Mouse (Mus musculus) embryonic facial prominence, embryonic 15.5 days (tissue): ENCODE results near the gene Pdzrn3. TPM values are rescaled to one million over a fixed set of nuclear protein-coding genes. Genes with fewer than 3 reads are reported as not detected.

Experiments
- ATAC-seq: fragments of 200-750 bp; cut with Nextera tagmentation; 2 replicates; pipeline ENCODE4 v1.8.0; 2017; ENCODE audit warnings: low read depth, moderate TSS enrichment; ENCODE audit not compliant: insufficient number of reproducible peaks, low FRiP score, low TSS enrichment
- H3K27ac ChIP-seq: fragments of 300-500 bp; sonication (generic); replicated peaks from 2 replicates; pipeline ENCODE4 v1.5.1; 2015; ENCODE audit warnings: mild to moderate bottlenecking, inconsistent platforms
- H3K27me3 ChIP-seq: fragments of 300-500 bp; sonication (generic); 2 replicates; pipeline ENCODE4 v1.6.1; 2015; ENCODE audit warnings: inconsistent platforms
- H3K36me3 ChIP-seq: fragments of 300-500 bp; sonication (generic); 2 replicates; pipeline ENCODE4 v1.6.1; 2015; ENCODE audit warnings: mild to moderate bottlenecking, inconsistent platforms
- H3K4me1 ChIP-seq: fragments of 300-500 bp; sonication (generic); 2 replicates; pipeline ENCODE4 v1.6.1; 2015; ENCODE audit warnings: inconsistent platforms
- H3K4me2 ChIP-seq: fragments of 300-500 bp; sonication (generic); replicated peaks from 2 replicates; pipeline ENCODE4 v1.6.1; 2015; ENCODE audit warnings: mild to moderate bottlenecking, inconsistent platforms
- H3K4me3 ChIP-seq: fragments of 300-500 bp; sonication (generic); replicated peaks from 2 replicates; pipeline ENCODE4 v1.5.1; 2015; ENCODE audit warnings: mild to moderate bottlenecking, inconsistent platforms
- H3K9ac ChIP-seq: fragments of 300-500 bp; sonication (generic); 2 replicates; pipeline ENCODE4 v1.6.1; 2015; ENCODE audit warnings: inconsistent platforms
- H3K9me3 ChIP-seq: fragments of 300-500 bp; sonication (generic); replicated peaks from 2 replicates; pipeline ENCODE4 v1.6.1; 2016; ENCODE audit warnings: inconsistent platforms
- WGBS: fragments of 180-500 bp; shearing (Covaris S2); methylation state at CpG from one replicate; pipeline ENCODE4 v1.1.7; 2015; 5-methylcytosine and 5-hydroxymethylcytosine counted together
- polyA plus RNA-seq: library from polyadenylated mRNA; unstranded; fragments of >200 nt; fragmentation: Nextera tagmentation; extraction: Ambion mirVana; gene quantifications from 2 replicates; pipeline ENCODE4 v1.2.1, GENCODE M21; 2015

Gene Pdzrn3
- polyA plus RNA-seq, 1 experiment from 2014 or later = 17.0 TPM

- no peaks in the 10 kb centered on the region for H3K9me3 ChIP-seq
- WGBS = 63% methylated on average over 8 of the region's 8 CpGs
- H3K36me3 ChIP-seq = 0 out of 2 replicates have a peak, but pooled peaks cover 3% of the 10 kb centered on the region
- H3K4me3 ChIP-seq = no peak overlapping the region
- no peaks in the 10 kb centered on the region for H3K27me3 ChIP-seq
- H3K4me1 ChIP-seq = peaks cover 12% of the 10 kb centered on the region
- no peak overlapping the region for H3K9ac ChIP-seq
- no peak for ATAC-seq
- no peak overlapping the region for H3K4me2 ChIP-seq
- no peak overlapping the region for H3K27ac ChIP-seq
These were observed 183.2 kb downstream of the Pdzrn3 start for GRCm38 (mm10) chr6:101194386-101194925.

GRCm38 (mm10) chr6:101191576-101191975, 186.1 kb downstream of the Pdzrn3 start:
- H3K36me3 ChIP-seq = 0 out of 2 replicates have a peak, but pooled peaks cover 3% of the 10 kb centered on the region
- no peak overlapping the region for H3K4me2 ChIP-seq
- 89% methylated on average over 5 of the region's 5 CpGs for WGBS
- no peak overlapping the region for H3K27ac ChIP-seq
- H3K4me1 ChIP-seq = no peaks in the 10 kb centered on the region
- H3K9ac ChIP-seq = no peak overlapping the region
- no peaks in the 10 kb centered on the region for H3K27me3 ChIP-seq
- no peak overlapping the region for H3K4me3 ChIP-seq
- H3K9me3 ChIP-seq = no peaks in the 10 kb centered on the region
- ATAC-seq = no peak

GRCm38 (mm10) chr6:101187322-101187721, 190.4 kb downstream of the Pdzrn3 start:
- Histone ChIP-seq H3K4me2 (no peak overlapping the region), H3K36me3 (0 out of 2 replicates have a peak, but pooled peaks cover 3% of the 10 kb centered on the region), H3K9ac (no peak overlapping the region), H3K4me3 (no peak overlapping the region), H3K27me3 (no peaks in the 10 kb centered on the region), H3K27ac (no peak overlapping the region), H3K9me3 (no peaks in the 10 kb centered on the region), H3K4me1 (no peaks in the 10 kb centered on the region)
- ATAC-seq = no peak
- WGBS = 74% methylated on average over 6 of the region's 6 CpGs

GRCm38 (mm10) chr6:101186887-101187286, 190.8 kb downstream of the Pdzrn3 start:
- Histone ChIP-seq H3K9ac (no peak overlapping the region), H3K4me1 (no peaks in the 10 kb centered on the region), H3K9me3 (no peaks in the 10 kb centered on the region), H3K4me2 (no peak overlapping the region), H3K36me3 (0 out of 2 replicates have a peak, but pooled peaks cover 3% of the 10 kb centered on the region), H3K27ac (no peak overlapping the region), H3K27me3 (no peaks in the 10 kb centered on the region), H3K4me3 (no peak overlapping the region)
- WGBS = 55% methylated on average over 3 of the region's 3 CpGs
- ATAC-seq = no peak

GRCm38 (mm10) chr6:101184103-101184785, 193.5 kb downstream of the Pdzrn3 start:
- Histone ChIP-seq H3K4me1 (no peaks in the 10 kb centered on the region), H3K9ac (no peak overlapping the region), H3K4me3 (no peak overlapping the region), H3K36me3 (no peaks in the 10 kb centered on the region), H3K9me3 (no peaks in the 10 kb centered on the region), H3K27ac (no peak overlapping the region), H3K4me2 (no peak overlapping the region), H3K27me3 (no peaks in the 10 kb centered on the region)
- ATAC-seq = no peak
- 62% methylated on average over 10 of the region's 10 CpGs for WGBS

- Histone ChIP-seq H3K27me3 (no peaks in the 10 kb centered on the region), H3K36me3 (peaks cover 39% of the 10 kb centered on the region), H3K9me3 (no peaks in the 10 kb centered on the region), H3K4me2 (no peak overlapping the region), H3K4me1 (peaks cover under 1% of the 10 kb centered on the region; the same call in 1 of the 2 replicates), H3K4me3 (no peak overlapping the region), H3K27ac (no peak overlapping the region), H3K9ac (no peak overlapping the region)
- WGBS = 76% methylated on average over 7 of the region's 7 CpGs
- ATAC-seq = no peak
These were observed 207.0 kb downstream of the Pdzrn3 start for GRCm38 (mm10) chr6:101170699-101171098.

- WGBS = 91% methylated on average over 1 of the region's 1 CpGs
- no peaks in the 10 kb centered on the region for H3K27me3 ChIP-seq
- 0 out of 2 replicates have a peak, but pooled peaks cover 3% of the 10 kb centered on the region for H3K4me1 ChIP-seq
- no peak for ATAC-seq
- H3K9ac ChIP-seq = no peak overlapping the region
- H3K4me2 ChIP-seq = no peak overlapping the region
- no peak overlapping the region for H3K27ac ChIP-seq
- peaks cover 55% of the 10 kb centered on the region for H3K36me3 ChIP-seq
- H3K9me3 ChIP-seq = no peaks in the 10 kb centered on the region; the same call in 1 of the 2 replicates
- H3K4me3 ChIP-seq = no peak overlapping the region
These were observed 224.2 kb downstream of the Pdzrn3 start for GRCm38 (mm10) chr6:101153511-101153921.

GRCm38 (mm10) chr6:101135368-101135767, 242.3 kb downstream of the Pdzrn3 start:
- Histone ChIP-seq H3K9ac (no peak overlapping the region), H3K27me3 (no peaks in the 10 kb centered on the region), H3K4me2 (no peak overlapping the region), H3K27ac (no peak overlapping the region), H3K9me3 (no peaks in the 10 kb centered on the region), H3K4me1 (no peaks in the 10 kb centered on the region), H3K4me3 (no peak overlapping the region), H3K36me3 (no peaks in the 10 kb centered on the region)
- ATAC-seq = no peak
- 52% methylated on average over 3 of the region's 3 CpGs for WGBS

- Histone ChIP-seq H3K9ac (no peak overlapping the region), H3K4me2 (no peak overlapping the region), H3K4me3 (no peak overlapping the region), H3K9me3 (no peaks in the 10 kb centered on the region), H3K4me1 (no peaks in the 10 kb centered on the region), H3K27me3 (no peaks in the 10 kb centered on the region), H3K27ac (no peak overlapping the region), H3K36me3 (no peaks in the 10 kb centered on the region)
- ATAC-seq = no peak
- 65% methylated on average over 5 of the region's 5 CpGs for WGBS
These were observed 252.3 kb downstream of the Pdzrn3 start for GRCm38 (mm10) chr6:101125396-101125795.

- Histone ChIP-seq H3K4me2 (no peak overlapping the region), H3K4me3 (no peak overlapping the region), H3K4me1 (no peaks in the 10 kb centered on the region), H3K36me3 (no peaks in the 10 kb centered on the region), H3K27me3 (no peaks in the 10 kb centered on the region), H3K9me3 (no peaks in the 10 kb centered on the region), H3K27ac (no peak overlapping the region), H3K9ac (no peak overlapping the region)
- no peak for ATAC-seq
- WGBS = 69% methylated on average over 1 of the region's 1 CpGs
These were observed 268.7 kb downstream of the Pdzrn3 start for GRCm38 (mm10) chr6:101108951-101109350.

- Histone ChIP-seq H3K4me1 (no peaks in the 10 kb centered on the region), H3K4me2 (no peak overlapping the region), H3K27me3 (no peaks in the 10 kb centered on the region), H3K9me3 (no peaks in the 10 kb centered on the region), H3K27ac (no peak overlapping the region), H3K36me3 (no peaks in the 10 kb centered on the region), H3K9ac (no peak overlapping the region), H3K4me3 (no peak overlapping the region)
- no peak for ATAC-seq
- 90% methylated on average over 6 of the region's 6 CpGs for WGBS
These were observed 274.2 kb downstream of the Pdzrn3 start for GRCm38 (mm10) chr6:101103506-101103905.
